Mouse (Mus musculus) heart, embryonic 13.5 days (tissue): Measurements from ENCODE around the gene Exd2. TPM values are rescaled to one million over a fixed set of nuclear protein-coding genes. Genes with fewer than 3 reads are reported as not detected.
"Not testable (repeated sequence)": the region's sequence is repeated elsewhere in the genome, so short reads cannot be mapped to it uniquely, and the experiment has no call there.

Experiments
- ATAC-seq: fragments of 200-750 bp; cut with Nextera tagmentation; 2 replicates; pipeline ENCODE4 v1.8.0; 2017; ENCODE audit warnings: moderate TSS enrichment; ENCODE audit not compliant: insufficient number of reproducible peaks, low FRiP score, low TSS enrichment; ENCODE audit errors: extremely low read depth
- H3K27ac ChIP-seq: fragments of 300-500 bp; sonication (generic); replicated peaks from 2 replicates; pipeline ENCODE4 v1.5.1; 2015; ENCODE audit warnings: moderate library complexity, mild to moderate bottlenecking, inconsistent platforms
- H3K27me3 ChIP-seq: fragments of 300-500 bp; sonication (generic); replicated peaks from 2 replicates; pipeline ENCODE4 v1.6.1; 2015; ENCODE audit warnings: mild to moderate bottlenecking, inconsistent platforms
- H3K36me3 ChIP-seq: fragments of 300-500 bp; sonication (generic); 2 replicates; pipeline ENCODE4 v1.6.1; 2015; ENCODE audit warnings: mild to moderate bottlenecking, inconsistent platforms
- H3K4me1 ChIP-seq: fragments of 300-500 bp; sonication (generic); 2 replicates; pipeline ENCODE4 v1.6.1; 2015; ENCODE audit warnings: inconsistent platforms
- H3K4me2 ChIP-seq: fragments of 300-500 bp; sonication (generic); 2 replicates; pipeline ENCODE4 v1.6.1; 2015; ENCODE audit warnings: inconsistent platforms, mild to moderate bottlenecking, moderate library complexity
- H3K4me3 ChIP-seq: fragments of 300-500 bp; sonication (generic); 2 replicates; pipeline ENCODE4 v1.5.1; 2015; ENCODE audit warnings: moderate library complexity, mild to moderate bottlenecking, inconsistent platforms
- H3K9ac ChIP-seq: fragments of 300-500 bp; sonication (generic); 2 replicates; pipeline ENCODE4 v1.6.1; 2015; ENCODE audit warnings: inconsistent platforms, mild to moderate bottlenecking, moderate library complexity
- H3K9me3 ChIP-seq: fragments of 300-500 bp; sonication (generic); 2 replicates; pipeline ENCODE4 v1.6.1; 2016; ENCODE audit warnings: inconsistent platforms
- WGBS: fragments of 180-500 bp; shearing (Covaris S2); methylation state at CpG from one replicate; pipeline ENCODE4 v1.1.7; 2015; ENCODE audit warnings: mixed read lengths; 5-methylcytosine and 5-hydroxymethylcytosine counted together
- polyA plus RNA-seq: library from polyadenylated mRNA; unstranded; fragments of >200 nt; fragmentation: Nextera tagmentation; extraction: Ambion mirVana; gene quantifications from 2 replicates; pipeline ENCODE4 v1.2.1, GENCODE M21; 2015

Exd2 gene
- polyA plus RNA-seq, 1 experiment from 2014 or later, result 16.6 TPM

DNA sequence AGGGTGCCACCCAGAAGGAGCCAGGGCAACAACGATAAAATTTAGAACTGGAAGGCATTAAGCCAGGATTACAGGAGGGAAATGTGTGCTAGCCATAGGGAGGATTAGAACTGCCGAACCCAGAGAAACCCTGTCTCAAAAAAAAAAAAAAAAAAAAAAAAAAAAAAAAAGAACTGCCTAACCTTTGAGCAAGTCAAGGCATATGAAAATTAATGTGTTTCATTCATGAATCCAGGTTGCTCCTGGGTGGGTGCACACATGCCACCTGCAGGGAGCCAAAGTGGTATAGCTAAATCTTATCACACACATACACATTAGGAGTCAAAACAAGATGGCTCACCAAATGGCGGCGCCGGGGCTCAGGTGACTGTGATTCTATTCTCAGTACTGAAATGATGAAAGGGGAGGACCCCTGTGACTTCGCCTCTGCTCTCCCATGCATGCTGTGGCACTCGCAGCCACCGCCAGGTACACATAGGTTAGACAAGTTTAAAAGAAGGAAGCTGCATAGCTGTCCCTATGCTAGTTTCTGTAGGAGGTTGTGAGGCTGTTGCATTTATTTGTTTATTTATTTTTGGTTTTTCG, 18.3 kb upstream of the Exd2 start:
- Histone ChIP-seq H3K9ac (no peak overlapping the region), H3K27ac (no peak overlapping the region), H3K4me3 (no peak overlapping the region), H3K36me3 (no peaks in the 10 kb centered on the region), H3K4me2 (no peak overlapping the region), H3K9me3 (no peaks in the 10 kb centered on the region), H3K27me3 (peaks cover 10% of the 10 kb centered on the region), H3K4me1 (no peaks in the 10 kb centered on the region)
- 73% methylated on average over 9 of the region's 9 CpGs for WGBS
- ATAC-seq, result no peak

DNA sequence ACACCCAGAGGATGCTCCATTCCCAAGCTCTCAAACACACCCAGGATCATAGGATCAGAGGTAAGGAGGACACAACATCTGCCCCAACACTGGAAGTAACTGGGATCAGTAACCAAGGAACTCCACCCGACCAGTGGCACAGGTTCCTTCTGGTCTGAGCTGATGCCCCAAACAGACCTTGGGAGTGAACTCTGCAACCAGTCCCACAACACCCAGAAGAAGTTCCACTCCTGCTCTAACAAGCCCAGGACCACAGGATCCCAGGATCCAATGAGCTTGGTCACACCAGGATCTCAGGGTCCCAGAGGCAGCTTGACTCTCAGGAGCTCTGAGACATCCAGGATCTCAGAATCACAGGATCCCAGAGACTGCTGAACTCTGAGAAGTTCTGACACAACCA, 9.4 kb upstream of the Exd2 start:
- no peak overlapping the region for H3K4me2 ChIP-seq
- no peak for ATAC-seq
- no peak overlapping the region for H3K9ac ChIP-seq
- H3K4me3 ChIP-seq, result no peak overlapping the region
- no peaks in the 10 kb centered on the region for H3K4me1 ChIP-seq
- H3K36me3 ChIP-seq, result no peaks in the 10 kb centered on the region
- no peaks in the 10 kb centered on the region for H3K9me3 ChIP-seq
- 65% methylated on average over 1 of the region's 1 CpGs for WGBS
- no peak overlapping the region for H3K27ac ChIP-seq
- H3K27me3 ChIP-seq, result no peaks in the 10 kb centered on the region

DNA sequence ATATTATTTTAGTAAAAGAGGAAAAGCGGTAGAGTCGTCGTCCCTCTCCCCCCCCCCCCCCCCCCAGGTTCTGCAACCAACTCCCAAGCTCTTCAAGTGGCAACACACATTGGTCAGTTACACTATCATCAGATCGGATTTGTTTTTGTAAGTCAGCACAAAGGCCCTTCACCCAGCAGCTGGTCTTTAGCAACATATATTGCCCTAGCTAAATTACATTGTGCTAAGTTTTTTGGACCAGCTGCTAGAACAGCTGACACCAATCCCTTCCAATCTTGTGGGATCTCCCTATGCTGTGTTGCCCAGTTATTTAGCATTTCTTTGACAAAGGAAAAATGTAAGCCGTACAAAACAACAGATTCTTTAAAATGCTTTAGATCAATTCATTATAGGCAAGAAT, 4.9 kb upstream of the Exd2 start:
- no peaks in the 10 kb centered on the region for H3K36me3 ChIP-seq
- H3K27me3 ChIP-seq, result no peaks in the 10 kb centered on the region
- H3K9ac ChIP-seq, result no peak overlapping the region
- no peak overlapping the region for H3K4me2 ChIP-seq
- WGBS, result 74% methylated on average over 5 of the region's 5 CpGs
- no peak overlapping the region for H3K27ac ChIP-seq
- H3K9me3 ChIP-seq, result no peaks in the 10 kb centered on the region
- no peak overlapping the region for H3K4me3 ChIP-seq
- no peak for ATAC-seq
- no peaks in the 10 kb centered on the region for H3K4me1 ChIP-seq

DNA sequence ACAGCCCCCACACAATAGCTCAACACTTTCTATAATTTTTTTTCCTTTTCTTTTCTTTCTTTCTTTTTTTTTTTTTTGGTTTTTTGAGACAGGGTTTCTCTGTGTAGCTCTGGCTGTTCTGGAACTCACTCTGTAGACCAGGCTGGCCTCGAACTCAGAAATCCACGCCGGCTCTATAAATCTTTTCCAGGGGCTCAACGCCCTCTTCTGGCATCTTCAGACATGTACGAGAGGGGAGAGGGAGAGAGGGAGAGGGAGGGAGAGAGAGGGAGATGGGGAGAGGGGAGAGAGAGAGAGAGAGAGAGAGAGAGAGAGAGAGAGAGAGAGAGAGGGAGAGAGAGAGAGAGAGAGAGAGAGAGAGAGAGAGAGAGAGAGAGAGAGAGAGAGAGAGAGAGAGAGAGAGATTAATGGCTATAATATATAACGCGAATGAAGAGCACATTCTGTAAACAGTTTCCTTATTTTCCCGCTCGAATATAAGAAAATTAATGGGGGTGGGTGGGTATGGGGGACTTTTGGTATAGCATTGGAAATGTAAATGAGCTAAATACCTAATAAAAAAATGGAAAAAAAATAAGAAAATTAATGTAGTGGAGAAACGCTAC, 501 bp upstream of the Exd2 start:
- H3K4me1 ChIP-seq, H3K36me3 ChIP-seq, ATAC-seq, H3K27me3 ChIP-seq, H3K9me3 ChIP-seq: not testable (repeated sequence)
- WGBS, result 8% methylated on average over 10 of the region's 10 CpGs
- peak overlapping the region; percentile 90 for H3K9ac ChIP-seq
- H3K4me2 ChIP-seq, result peak overlapping the region; percentile 86
- peak overlapping the region; percentile 83 for H3K4me3 ChIP-seq
- H3K27ac ChIP-seq, result peak overlapping the region; percentile 70

DNA sequence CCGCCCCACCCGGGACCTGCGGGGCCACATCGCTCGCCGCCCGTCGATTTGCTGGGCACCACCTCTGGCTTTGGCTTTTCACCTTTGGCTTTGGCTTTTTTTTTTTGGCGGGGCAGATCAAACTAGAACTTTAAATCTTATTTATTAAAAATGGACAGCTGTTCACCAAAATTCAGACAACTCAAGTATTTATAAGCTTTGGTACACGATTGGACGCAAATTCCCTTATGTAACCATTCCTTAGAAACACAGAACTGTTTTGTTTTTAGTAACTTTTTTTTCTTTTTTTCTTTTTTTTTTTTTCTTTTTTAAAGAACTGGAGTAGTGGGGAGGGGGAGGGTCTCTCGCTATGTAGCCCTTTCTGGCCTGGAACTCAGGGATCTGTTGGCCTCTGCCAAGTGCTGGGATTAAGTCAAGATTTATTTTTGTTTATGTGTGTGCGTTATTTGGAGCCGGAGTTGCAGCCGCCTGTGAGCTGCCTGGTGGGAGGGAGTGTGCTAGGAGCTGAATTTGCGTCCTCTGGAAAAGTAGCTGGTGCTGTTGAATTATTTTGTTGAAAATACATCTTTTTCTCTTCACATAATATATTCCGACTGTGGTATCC, 873 bp downstream of the Exd2 start:
- peak overlapping the region; percentile 70 for H3K27ac ChIP-seq

DNA sequence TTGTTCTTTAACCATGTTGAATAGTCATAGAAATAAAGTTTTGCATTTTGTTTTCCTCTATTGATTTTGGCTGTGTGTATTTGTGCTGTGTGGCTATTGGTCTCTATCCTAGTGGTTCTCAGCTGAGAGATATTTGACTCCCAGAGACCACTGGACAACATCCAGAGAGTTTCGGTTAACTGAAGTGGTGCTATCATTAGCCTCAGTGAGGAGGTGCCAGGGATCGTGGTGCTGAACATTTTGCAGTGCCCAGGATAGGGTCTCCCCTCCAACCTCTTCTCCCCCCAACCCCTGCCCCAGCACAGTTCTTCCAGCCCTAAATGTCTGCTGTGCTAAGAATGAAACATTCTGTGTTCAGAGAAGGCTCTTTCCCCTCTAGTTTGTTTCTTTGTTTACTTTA, 7.3 kb downstream of the Exd2 start:
- 48% methylated on average over 2 of the region's 2 CpGs for WGBS
- Histone ChIP-seq H3K27me3 (no peaks in the 10 kb centered on the region), H3K4me2 (no peak overlapping the region), H3K27ac (no peak overlapping the region), H3K9me3 (no peaks in the 10 kb centered on the region), H3K4me1 (peaks cover 7% of the 10 kb centered on the region; the same call in 1 of the 2 replicates), H3K4me3 (no peak overlapping the region), H3K9ac (no peak overlapping the region), H3K36me3 (no peaks in the 10 kb centered on the region)
- no peak for ATAC-seq

More for the DNA sequence above, 873 bp downstream of the Exd2 start:
- Histone ChIP-seq H3K4me2 (peak overlapping the region; percentile 86), H3K9me3 (no peaks in the 10 kb centered on the region), H3K4me3 (peak overlapping the region; percentile 83), H3K36me3 (no peaks in the 10 kb centered on the region), H3K27me3 (no peaks in the 10 kb centered on the region), H3K4me1 (0 out of 2 replicates have a peak, but pooled peaks cover 3% of the 10 kb centered on the region), H3K9ac (peak overlapping the region; percentile 90)
- 8% methylated on average over 17 of the region's 17 CpGs for WGBS
- no peak for ATAC-seq

DNA sequence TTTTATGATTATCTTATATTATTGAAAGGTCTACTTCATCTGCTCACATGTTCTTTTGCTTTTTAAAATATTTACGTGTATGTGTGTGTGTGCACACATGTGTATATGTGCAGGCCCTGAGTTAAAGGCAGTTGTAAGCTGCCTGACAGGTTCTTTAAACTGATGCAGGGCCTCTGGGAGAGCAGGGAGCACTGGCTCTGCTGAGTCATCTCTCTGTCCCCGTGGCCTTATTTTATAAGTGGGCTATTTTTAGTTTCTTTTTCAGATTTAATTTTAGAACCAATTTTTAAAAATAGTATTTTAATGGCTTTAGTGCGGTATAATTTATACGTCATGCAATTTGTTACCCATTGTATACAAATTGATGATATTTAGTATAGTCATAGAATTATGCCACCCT, 9.0 kb downstream of the Exd2 start:
- H3K27ac ChIP-seq, result no peak overlapping the region
- 0 out of 2 replicates have a peak, but pooled peaks cover 10% of the 10 kb centered on the region for H3K36me3 ChIP-seq
- no peak for ATAC-seq
- WGBS, result 43% methylated on average over 4 of the region's 4 CpGs
- no peak overlapping the region for H3K4me2 ChIP-seq
- peaks cover 7% of the 10 kb centered on the region; the same call in 1 of the 2 replicates for H3K4me1 ChIP-seq
- no peak overlapping the region for H3K4me3 ChIP-seq
- no peaks in the 10 kb centered on the region for H3K9me3 ChIP-seq
- no peak overlapping the region for H3K9ac ChIP-seq
- no peaks in the 10 kb centered on the region for H3K27me3 ChIP-seq

DNA sequence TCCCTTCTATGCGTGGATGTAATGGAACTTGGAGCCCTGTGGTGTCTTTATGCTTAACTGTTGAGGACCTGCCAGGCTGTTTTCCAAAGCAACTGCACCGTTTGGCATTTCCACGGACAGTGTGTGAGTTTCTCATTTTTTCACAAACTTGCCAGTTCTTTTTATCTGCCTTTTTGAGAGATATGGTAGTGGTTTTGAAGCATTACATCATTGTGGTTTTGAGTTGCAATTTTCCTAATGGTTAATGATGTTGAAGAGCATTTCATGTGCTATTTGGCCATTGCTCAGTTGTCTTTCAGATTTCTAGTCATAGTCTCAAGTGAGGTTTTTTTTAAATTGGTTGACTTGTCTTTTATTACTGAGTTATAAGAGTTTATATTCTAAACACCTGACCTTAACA, 10.8 kb downstream of the Exd2 start:
- no peaks in the 10 kb centered on the region for H3K9me3 ChIP-seq
- 0 out of 2 replicates have a peak, but pooled peaks cover 12% of the 10 kb centered on the region for H3K36me3 ChIP-seq
- ATAC-seq, result no peak
- H3K4me3 ChIP-seq, result no peak overlapping the region
- H3K27ac ChIP-seq, result no peak overlapping the region
- 58% methylated on average over 3 of the region's 3 CpGs for WGBS
- no peak overlapping the region for H3K4me2 ChIP-seq
- no peaks in the 10 kb centered on the region for H3K27me3 ChIP-seq
- no peak overlapping the region for H3K9ac ChIP-seq
- H3K4me1 ChIP-seq, result peaks cover 7% of the 10 kb centered on the region; the same call in 1 of the 2 replicates

DNA sequence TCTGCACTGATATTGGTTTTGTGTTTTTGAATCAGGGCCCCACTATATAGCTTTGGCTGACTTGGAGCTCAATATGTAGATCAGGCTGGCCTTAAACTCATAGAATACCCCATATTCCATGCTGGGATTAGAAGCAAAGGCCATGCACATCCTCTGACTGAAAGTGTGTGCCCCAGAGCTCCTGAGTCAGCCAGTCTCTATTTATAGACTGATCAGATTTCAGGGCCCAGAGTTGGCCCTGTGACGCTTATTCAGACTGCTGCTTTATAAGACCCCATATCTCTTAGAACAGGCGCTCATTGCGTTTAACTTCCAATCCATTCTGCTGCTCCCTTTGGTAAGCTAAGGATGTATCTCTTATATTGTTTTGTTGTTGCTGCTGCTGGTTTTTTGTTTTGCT, 17.1 kb downstream of the Exd2 start:
- ATAC-seq, result no peak
- no peaks in the 10 kb centered on the region; the same call in 1 of the 2 replicates for H3K9me3 ChIP-seq
- 0 out of 2 replicates have a peak overlapping the region, but pooled peaks have one; percentile 32 for H3K27ac ChIP-seq
- no peak overlapping the region for H3K4me2 ChIP-seq
- H3K27me3 ChIP-seq, result no peaks in the 10 kb centered on the region
- H3K4me1 ChIP-seq, result peaks cover 11% of the 10 kb centered on the region
- peaks cover 34% of the 10 kb centered on the region for H3K36me3 ChIP-seq
- 32% methylated on average over 3 of the region's 3 CpGs for WGBS
- H3K4me3 ChIP-seq, result no peak overlapping the region
- 0 out of 2 replicates have a peak overlapping the region, but pooled peaks have one; percentile 28 for H3K9ac ChIP-seq

DNA sequence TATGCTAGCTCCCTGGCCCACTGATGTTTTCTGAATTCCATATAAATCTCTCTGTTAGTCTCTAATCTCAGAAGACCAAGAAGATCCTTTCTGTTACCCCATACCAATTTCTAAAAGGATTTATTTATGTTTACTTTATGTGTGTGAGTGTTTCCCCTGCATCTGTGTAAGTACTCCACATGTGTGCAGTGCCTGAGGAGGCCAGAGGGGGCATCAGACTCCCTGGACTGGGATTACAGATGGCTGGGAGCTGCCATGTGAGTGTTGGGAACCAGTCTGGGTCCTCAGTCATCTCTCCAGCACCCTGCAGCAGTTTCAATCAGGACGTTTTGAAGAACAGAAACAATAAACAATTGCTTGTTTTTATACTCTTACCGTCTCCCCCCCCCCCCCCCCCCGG, 20.5 kb downstream of the Exd2 start:
- Histone ChIP-seq H3K9me3 (no peaks in the 10 kb centered on the region; the same call in 1 of the 2 replicates), H3K4me1 (peaks cover 11% of the 10 kb centered on the region), H3K4me2 (no peak overlapping the region), H3K4me3 (no peak overlapping the region), H3K27ac (no peak overlapping the region), H3K9ac (no peak overlapping the region), H3K27me3 (no peaks in the 10 kb centered on the region), H3K36me3 (peaks cover 33% of the 10 kb centered on the region)
- WGBS, result 71% methylated on average over 3 of the region's 3 CpGs
- ATAC-seq, result no peak

DNA sequence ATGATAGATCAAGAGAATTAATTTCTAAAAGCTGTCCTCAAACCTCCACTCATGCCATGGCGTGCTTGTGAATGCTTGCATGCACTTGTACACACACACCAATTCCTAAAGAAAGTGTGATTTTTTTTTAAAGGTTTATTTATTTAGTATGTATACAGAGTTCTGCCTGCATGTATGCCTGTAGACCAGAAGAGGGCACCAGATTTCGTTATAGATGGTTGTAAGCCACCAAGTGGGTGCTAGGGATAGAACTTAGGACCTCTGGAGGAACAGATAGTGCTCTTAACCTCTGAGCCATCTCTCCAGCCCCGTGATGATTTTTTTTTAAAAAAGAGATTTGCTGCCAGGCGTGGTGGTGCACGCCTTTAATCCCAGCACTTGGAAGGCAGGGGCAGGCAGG, 30.4 kb downstream of the Exd2 start:
- Histone ChIP-seq H3K4me3 (no peak overlapping the region), H3K4me2 (no peak overlapping the region), H3K36me3 (peaks cover 58% of the 10 kb centered on the region), H3K4me1 (no peaks in the 10 kb centered on the region), H3K27me3 (no peaks in the 10 kb centered on the region), H3K9ac (no peak overlapping the region), H3K27ac (no peak overlapping the region), H3K9me3 (no peaks in the 10 kb centered on the region)
- WGBS, result 81% methylated on average over 5 of the region's 5 CpGs
- no peak for ATAC-seq
